ENCODE assay signal across 8 mouse cellular contexts in genomic region chrX:102081573-102082279, GRCm38 (mm10). TPM values are rescaled to one million over a fixed set of nuclear protein-coding genes. Genes with fewer than 3 reads are reported as not detected.
DNase-seq lines count a peak whose midpoint lies in the region; ATAC-seq lines count a peak whose summit lies in the region.

No protein-coding gene starts in this region.

- H3K4me2 ChIP-seq in midbrain, embryonic 15.5 days = peak overlapping the region; percentile 17; the same call in 1 of the 2 replicates

- WGBS in midbrain, embryonic 15.5 days = 19% methylated on average over 7 of the region's 7 CpGs

- no peaks in the 10 kb centered on the region for H3K27me3 ChIP-seq in midbrain, embryonic 15.5 days (replicated peaks)

- peak overlapping the region; percentile 89 for H3K27ac ChIP-seq in midbrain, embryonic 15.5 days

- no peaks in the 10 kb centered on the region for H3K36me3 ChIP-seq in midbrain, embryonic 15.5 days (replicated peaks)

- ATAC-seq in midbrain, embryonic 15.5 days (replicated peaks) = peak; percentile 97
- ATAC-seq in erythroid progenitor cell, adult 5-6 weeks (replicated peaks; ENCODE audit: low FRiP score, poor library complexity, severe bottlenecking) = no peak

- no peak overlapping the region for H3K9ac ChIP-seq in midbrain, embryonic 15.5 days

- DNase-seq in cerebellum, adult 11 months = peak; percentile 40
- peak; percentile 58 to 73 for DNase-seq in cerebellum, postnatal 25 days
- DNase-seq in forelimb bud, embryonic 11.5 days (ENCODE audit: low read depth, low spot score) = peak; percentile 62
- DNase-seq in frontal cortex, postnatal 14 days (ENCODE audit: low spot score in 2 of 2) = no peak
- DNase-seq in yolk sac, embryonic 10.5 days (ENCODE audit: low spot score) = no peak
- DNase-seq in ovary, postnatal 10 days (ENCODE audit: low spot score) = no peak

- H3K4me3 ChIP-seq in midbrain, embryonic 15.5 days = no peak overlapping the region

- H3K9me3 ChIP-seq in midbrain, embryonic 15.5 days = no peaks in the 10 kb centered on the region

- peaks cover 21% of the 10 kb centered on the region for H3K4me1 ChIP-seq in midbrain, embryonic 15.5 days

RNA-seq across cellular contexts. Expression of gene Rtl5, which starts 10.6 kb away (rescaled TPM):
- 9.4 and 11.6 TPM in 2 replicates for polyA plus RNA-seq in midbrain, embryonic 15.5 days (2015; fragmentation: Nextera tagmentation; extraction: Ambion mirVana)
- 2.1 TPM in 1 of 2 replicates, not detected in the other for total RNA-seq in erythroid progenitor cell, adult 5-6 weeks (2015; ENCODE audit: low replicate concordance)
- 0.26 and 0.30 TPM in 2 replicates for total RNA-seq in erythroid progenitor cell, adult 5-6 weeks (2017; ENCODE audit: low replicate concordance)

RNA-seq across cellular contexts. Expression of gene Pin4, which starts 37.5 kb away (rescaled TPM):
- 63.9 and 71.5 TPM in 2 replicates for polyA plus RNA-seq in midbrain, embryonic 15.5 days (2015; fragmentation: Nextera tagmentation; extraction: Ambion mirVana)
- 53.7 TPM in 1 of 2 replicates, not detected in the other for total RNA-seq in erythroid progenitor cell, adult 5-6 weeks (2015; ENCODE audit: low replicate concordance)
- total RNA-seq in erythroid progenitor cell, adult 5-6 weeks (2017; ENCODE audit: low replicate concordance) = 42.7 and 82.7 TPM in 2 replicates

Comparison
In these comparisons a context has a peak if more than half of its experiments do, and no peak if none do; other contexts are left out.
1. DNase-seq: peak in cerebellum, adult 11 months (single experiment), cerebellum, postnatal 25 days (2 of 2) and forelimb bud, embryonic 11.5 days (single experiment); none in frontal cortex, postnatal 14 days (0 of 2), yolk sac, embryonic 10.5 days (single experiment) and ovary, postnatal 10 days (single experiment).